Mouse (Mus musculus) MEL (cell line): ENCODE data around the gene Cep95. TPM values are rescaled to one million over a fixed set of nuclear protein-coding genes. Genes with fewer than 3 reads are reported as not detected.

Source experiments
- DNase-seq: peaks from one replicate; pipeline ENCODE4 v3.0.0; 2011; ENCODE audit warnings: low read depth, low spot score
- H3K27ac ChIP-seq: 2 replicates; pipeline ENCODE4 v1.5.1; 2012; ENCODE audit warnings: low read depth, mild to moderate bottlenecking, control low read depth, low read length, moderate library complexity; ENCODE audit not compliant: control insufficient read depth
- H3K27me3 ChIP-seq, 2 experiments: fragments of 150-350 bp in 1 of 2; sonication (generic) in 1 of 2; 2 replicates each; pipeline ENCODE4 v1.6.1; 2012; ENCODE audit warnings: low read length in 2 of 2, mild to moderate bottlenecking in 2 of 2, improper control_type of control experiment in 1 of 2, moderate library complexity in 1 of 2; ENCODE audit not compliant: insufficient read depth in 2 of 2, control insufficient read depth in 1 of 2
- H3K36me3 ChIP-seq, 2 experiments: 2 replicates each; pipeline ENCODE4 v1.6.1; 2012 to 2014; ENCODE audit warnings: low read length in 2 of 2, improper control_type of control experiment in 1 of 2, inconsistent platforms in 1 of 2, mild to moderate bottlenecking in 1 of 2; ENCODE audit not compliant: insufficient read depth in 2 of 2, control insufficient read depth in 1 of 2
- H3K4me1 ChIP-seq, 2 experiments: fragments of 150-350 bp in 1 of 2; sonication (generic) in 1 of 2; 2 replicates each; pipeline ENCODE4 v1.6.1; 2012; ENCODE audit warnings: low read length in 2 of 2, improper control_type of control experiment in 1 of 2, mild to moderate bottlenecking in 1 of 2; ENCODE audit not compliant: insufficient read depth in 2 of 2, control insufficient read depth in 1 of 2
- H3K4me3 ChIP-seq, 2 experiments: fragments of 150-350 bp in 1 of 2; sonication (generic) in 1 of 2; 2 replicates each; pipeline ENCODE4 v1.5.1; 2012; ENCODE audit warnings: low read depth in 2 of 2, low read length in 2 of 2, mild to moderate bottlenecking in 2 of 2, moderate library complexity in 2 of 2, control low read depth in 1 of 2, improper control_type of control experiment in 1 of 2; ENCODE audit not compliant: control insufficient read depth in 1 of 2, insufficient read depth in 1 of 2
- H3K79me2 ChIP-seq: 2 replicates; pipeline ENCODE4 v1.6.1; 2012; ENCODE audit warnings: mild to moderate bottlenecking, low read length, moderate library complexity; ENCODE audit not compliant: control insufficient read depth, poor library complexity, insufficient read depth
- H3K9ac ChIP-seq: 2 replicates; pipeline ENCODE4 v1.6.1; 2012; ENCODE audit warnings: low read depth, mild to moderate bottlenecking, control low read depth, low read length, moderate library complexity; ENCODE audit not compliant: control insufficient read depth, poor library complexity, severe bottlenecking
- H3K9me3 ChIP-seq: fragments of 150-350 bp; sonication (generic); replicated peaks from 2 replicates; pipeline ENCODE4 v1.6.1; 2012; ENCODE audit warnings: mild to moderate bottlenecking, low read length, improper control_type of control experiment, moderate library complexity; ENCODE audit not compliant: insufficient read depth
- BHLHE40 ChIP-seq: IDR thresholded peaks from 2 replicates; pipeline ENCODE4 v1.6.1; 2012; ENCODE audit warnings: low read depth, mild to moderate bottlenecking, inconsistent platforms, low read length, improper control_type of control experiment, borderline replicate concordance
- CHD1 ChIP-seq: IDR thresholded peaks from 2 replicates; pipeline ENCODE4 v1.6.1; 2012; ENCODE audit warnings: low read depth, mild to moderate bottlenecking, inconsistent platforms, low read length, improper control_type of control experiment
- CHD2 ChIP-seq: IDR thresholded peaks from 2 replicates; pipeline ENCODE4 v1.6.1; 2011; ENCODE audit warnings: low read length, improper control_type of control experiment
- CTCF ChIP-seq, 3 experiments: IDR thresholded peaks in 2 of 3; conservative IDR thresholded peaks in 1 of 3; 2 replicates each; pipeline ENCODE4 v1.5.1; 2011 to 2012; ENCODE audit warnings: low read length in 3 of 3, low read depth in 2 of 3, mild to moderate bottlenecking in 2 of 3, improper control_type of control experiment in 1 of 3, inconsistent platforms in 1 of 3, mixed read lengths in 1 of 3, moderate library complexity in 1 of 3; ENCODE audit not compliant: control insufficient read depth in 1 of 3, insufficient read depth in 1 of 3, poor library complexity in 1 of 3, severe bottlenecking in 1 of 3
- EP300 ChIP-seq, 2 experiments: IDR thresholded peaks; 2 replicates each; pipeline ENCODE4 v1.6.1; 2011; ENCODE audit warnings: improper control_type of control experiment in 2 of 2, low read length in 2 of 2, low read depth in 1 of 2, mild to moderate bottlenecking in 1 of 2
- ETS1 ChIP-seq: IDR thresholded peaks from 2 replicates; pipeline ENCODE4 v1.6.1; 2012; ENCODE audit warnings: low read depth, mild to moderate bottlenecking, inconsistent platforms, low read length, improper control_type of control experiment, moderate library complexity
- GABPA ChIP-seq: IDR thresholded peaks from 2 replicates; pipeline ENCODE4 v1.6.1; 2012; ENCODE audit warnings: low read depth, mild to moderate bottlenecking, inconsistent platforms, low read length, improper control_type of control experiment, moderate library complexity
- GATA1 ChIP-seq: IDR thresholded peaks from 2 replicates; pipeline ENCODE4 v1.6.1; 2011; ENCODE audit warnings: low read depth, low read length, improper control_type of control experiment
- HCFC1 ChIP-seq: IDR thresholded peaks from 2 replicates; pipeline ENCODE4 v1.6.1; 2012; ENCODE audit warnings: low read depth, mild to moderate bottlenecking, inconsistent platforms, low read length, improper control_type of control experiment, moderate library complexity
- MAFK ChIP-seq: IDR thresholded peaks from 2 replicates; pipeline ENCODE4 v1.6.1; 2011; ENCODE audit warnings: low read depth, mild to moderate bottlenecking, low read length, improper control_type of control experiment, borderline replicate concordance
- MAX ChIP-seq: IDR thresholded peaks from 2 replicates; pipeline ENCODE4 v1.6.1; 2011; ENCODE audit warnings: low read length, improper control_type of control experiment
- MAZ ChIP-seq: IDR thresholded peaks from 2 replicates; pipeline ENCODE4 v1.6.1; 2012; ENCODE audit warnings: low read depth, mild to moderate bottlenecking, inconsistent platforms, low read length, improper control_type of control experiment
- MEF2A ChIP-seq: IDR thresholded peaks from 2 replicates; pipeline ENCODE4 v1.6.1; 2014; ENCODE audit warnings: low read depth, mild to moderate bottlenecking, inconsistent platforms, low read length, improper control_type of control experiment; ENCODE audit not compliant: poor library complexity, insufficient replicate concordance, severe bottlenecking; ENCODE audit errors: extremely low read depth
- MXI1 ChIP-seq: IDR thresholded peaks from 2 replicates; pipeline ENCODE4 v1.6.1; 2011; ENCODE audit warnings: mild to moderate bottlenecking, low read depth, low read length, improper control_type of control experiment
- MYB ChIP-seq: IDR thresholded peaks from 2 replicates; pipeline ENCODE4 v1.6.1; 2011; ENCODE audit warnings: mild to moderate bottlenecking, low read depth, low read length, improper control_type of control experiment
- MYC ChIP-seq: IDR thresholded peaks from 2 replicates; pipeline ENCODE4 v1.6.1; 2011; ENCODE audit warnings: low read depth, mild to moderate bottlenecking, low read length, improper control_type of control experiment, moderate library complexity
- POLR2AphosphoS2 ChIP-seq: IDR thresholded peaks from 2 replicates; pipeline ENCODE4 v1.6.1; 2011; ENCODE audit warnings: low read length, improper control_type of control experiment
- POLR2AphosphoS5 ChIP-seq: IDR thresholded peaks from 2 replicates; pipeline ENCODE4 v1.6.1; 2012; ENCODE audit warnings: low read depth, borderline replicate concordance, mild to moderate bottlenecking, inconsistent platforms, low read length, moderate library complexity, mixed read lengths
- SIN3A ChIP-seq: IDR thresholded peaks from 2 replicates; pipeline ENCODE4 v1.6.1; 2012; ENCODE audit warnings: low read length, improper control_type of control experiment, inconsistent platforms
- ZC3H11A ChIP-seq: IDR thresholded peaks from 2 replicates; pipeline ENCODE4 v1.6.1; 2012; ENCODE audit warnings: low read depth, mild to moderate bottlenecking, inconsistent platforms, low read length, improper control_type of control experiment
- ZKSCAN1 ChIP-seq: IDR thresholded peaks from 2 replicates; pipeline ENCODE4 v1.6.1; 2012; ENCODE audit warnings: low read depth, mild to moderate bottlenecking, inconsistent platforms, low read length, improper control_type of control experiment, moderate library complexity
- ZMIZ1 ChIP-seq: IDR thresholded peaks from 2 replicates; pipeline ENCODE4 v1.6.1; 2012; ENCODE audit warnings: low read depth, mild to moderate bottlenecking, inconsistent platforms, low read length, improper control_type of control experiment, moderate library complexity
- polyA plus RNA-seq, 2 experiments: library from polyadenylated mRNA; stranded (reverse) in 1 of 2; unstranded in 1 of 2; fragments of >175 nt in 1 of 2; fragments of >200 nt in 1 of 2; gene quantifications; 2 replicates each; pipeline versions ENCODE4 v1.2.1 to v1.2.4; 2012; ENCODE audit warnings: low replicate concordance in 2 of 2, low read depth in 1 of 2; ENCODE audit not compliant: insufficient read length in 2 of 2, insufficient read depth in 1 of 2, missing spikeins in 1 of 2
- total RNA-seq: library from RNA; depleted of rRNA; stranded (reverse); fragments of 300-350 nt; gene quantifications from 2 replicates; pipeline ENCODE4 v1.2.3, GENCODE M21; 2012

Gene Cep95
- total and polyA plus RNA-seq, 3 experiments: 11.6 to 12.9 TPM; not detected in 1

- TF ChIP-seq MEF2A (no peak), ZKSCAN1 (no peak), ZC3H11A (peak; percentile 0; the same call in 1 of the 2 replicates), MAFK (no peak; the same call in 1 of the 2 replicates), ZMIZ1 (peak; percentile 100), CHD2 (peak; percentile 71), CTCF (IDR thresholded peaks at IDR 0.05 in 2 of 3, conservative IDR thresholded peaks at IDR 0.05 in 1 of 3; ENCODE audit: control insufficient read depth in 1 of 3, insufficient read depth in 1 of 3, low read depth in 2 of 3, low read length in 3 of 3, poor library complexity in 1 of 3, severe bottlenecking in 1 of 3) (0 out of 6 replicates have a peak, but pooled peaks of 1 of the 3 experiments have one; percentile 2), CHD1 (0 out of 2 replicates have a peak, but pooled peaks have one; percentile 97), MXI1 (peak; percentile 54), POLR2AphosphoS2 (peak; percentile 99), MYB (0 out of 2 replicates have a peak, but pooled peaks have one; percentile 42), MAX (peak; percentile 51), EP300 (IDR thresholded peaks at IDR 0.05; ENCODE audit: low read depth in 1 of 2, low read length in 2 of 2) (peak in 1 of 2 experiments; percentile 13; a peak in 2 of 4 replicates), HCFC1 (peak; percentile 82), GATA1 (no peak), POLR2AphosphoS5 (peak; percentile 98), MAZ (peak; percentile 91), BHLHE40 (no peak)
Measured at GRCm38 (mm10) chr11:106788026-106788774, 852 bp upstream of the Cep95 start (continued).

- H3K9ac ChIP-seq: peak overlapping the region; percentile 85
- no peaks in the 10 kb centered on the region for H3K9me3 ChIP-seq
- H3K27me3 ChIP-seq: no peaks in the 10 kb centered on the region
- peak overlapping the region; percentile 91 for H3K27ac ChIP-seq
- peaks cover 45% of the 10 kb centered on the region for H3K79me2 ChIP-seq
- H3K4me1 ChIP-seq: peaks cover 3 to 9% of the 10 kb centered on the region in 2 experiments
- peaks cover 24 to 30% of the 10 kb centered on the region in 2 experiments for H3K36me3 ChIP-seq
- no peak for TF ChIP-seq GABPA
- no peak for TF ChIP-seq MYC
- 0 out of 2 replicates have a peak, but pooled peaks have one; percentile 29 for TF ChIP-seq ETS1
- TF ChIP-seq MXI1: 0 out of 2 replicates have a peak, but pooled peaks have one; percentile 16
- TF ChIP-seq SIN3A: peak; percentile 55
- TF ChIP-seq CHD1: peak; percentile 47; the same call in 1 of the 2 replicates
- H3K4me3 ChIP-seq: peak overlapping the region; percentile 59 to 83
- DNase-seq: peak; percentile 65
Measured at GRCm38 (mm10) chr11:106789649-106790048, 597 bp downstream of the Cep95 start.
